Mouse (Mus musculus) liver, embryonic 12.5 days (tissue): Measurements from ENCODE around the gene D8Ertd738e. TPM values are rescaled to one million over a fixed set of nuclear protein-coding genes. Genes with fewer than 3 reads are reported as not detected.
A peak's percentile ranks its signal among the peaks of the same experiment; 100 is the strongest.

Experiments used
- ATAC-seq: fragments of 200-750 bp; cut with Nextera tagmentation; 2 replicates; pipeline ENCODE4 v1.8.0; 2017; ENCODE audit warnings: moderate number of reproducible peaks, mild to moderate bottlenecking, moderate library complexity
- H3K27ac ChIP-seq: fragments of 300-500 bp; sonication (generic); 2 replicates; pipeline ENCODE4 v1.5.1; 2016; ENCODE audit warnings: mild to moderate bottlenecking
- H3K27me3 ChIP-seq: fragments of 300-500 bp; sonication (generic); replicated peaks from 2 replicates; pipeline ENCODE4 v1.6.1; 2016; ENCODE audit warnings: mild to moderate bottlenecking, moderate library complexity
- H3K36me3 ChIP-seq: fragments of 300-500 bp; sonication (generic); 2 replicates; pipeline ENCODE4 v1.6.1; 2016; ENCODE audit warnings: mild to moderate bottlenecking, moderate library complexity
- H3K4me1 ChIP-seq: fragments of 300-500 bp; sonication (generic); 2 replicates; pipeline ENCODE4 v1.6.1; 2016
- H3K4me2 ChIP-seq: fragments of 300-500 bp; sonication (generic); 2 replicates; pipeline ENCODE4 v1.6.1; 2016; ENCODE audit warnings: mild to moderate bottlenecking, moderate library complexity
- H3K4me3 ChIP-seq: fragments of 300-500 bp; sonication (generic); 2 replicates; pipeline ENCODE4 v1.5.1; 2016; ENCODE audit warnings: mild to moderate bottlenecking, moderate library complexity
- H3K9ac ChIP-seq: fragments of 300-500 bp; sonication (generic); 2 replicates; pipeline ENCODE4 v1.6.1; 2016; ENCODE audit warnings: mild to moderate bottlenecking, moderate library complexity
- H3K9me3 ChIP-seq: fragments of 300-500 bp; sonication (generic); replicated peaks from 2 replicates; pipeline ENCODE4 v1.6.1; 2016; ENCODE audit warnings: mild to moderate bottlenecking, moderate library complexity
- WGBS: fragments of 180-500 bp; shearing (Covaris S2); methylation state at CpG from one replicate; pipeline ENCODE4 v1.1.7; 2016; ENCODE audit not compliant: insufficient replicate concordance; 5-methylcytosine and 5-hydroxymethylcytosine counted together
- microRNA counts: library from miRNA; unstranded; fragments of <30 nt; microRNA quantifications from one replicate; lab custom pipeline; 2017
- microRNA-seq: library from miRNA; unstranded; fragments of <30 nt; microRNA quantifications from one replicate; pipeline ENCODE4, GENCODE M21; 2017
- polyA plus RNA-seq: library from polyadenylated mRNA; unstranded; fragments of >200 nt; fragmentation: Nextera tagmentation; extraction: Ambion mirVana; gene quantifications from 2 replicates; pipeline ENCODE4 v1.2.1, GENCODE M21; 2016

The D8Ertd738e gene
- polyA plus RNA-seq, 1 experiment from 2014 or later = 249 TPM

DNA sequence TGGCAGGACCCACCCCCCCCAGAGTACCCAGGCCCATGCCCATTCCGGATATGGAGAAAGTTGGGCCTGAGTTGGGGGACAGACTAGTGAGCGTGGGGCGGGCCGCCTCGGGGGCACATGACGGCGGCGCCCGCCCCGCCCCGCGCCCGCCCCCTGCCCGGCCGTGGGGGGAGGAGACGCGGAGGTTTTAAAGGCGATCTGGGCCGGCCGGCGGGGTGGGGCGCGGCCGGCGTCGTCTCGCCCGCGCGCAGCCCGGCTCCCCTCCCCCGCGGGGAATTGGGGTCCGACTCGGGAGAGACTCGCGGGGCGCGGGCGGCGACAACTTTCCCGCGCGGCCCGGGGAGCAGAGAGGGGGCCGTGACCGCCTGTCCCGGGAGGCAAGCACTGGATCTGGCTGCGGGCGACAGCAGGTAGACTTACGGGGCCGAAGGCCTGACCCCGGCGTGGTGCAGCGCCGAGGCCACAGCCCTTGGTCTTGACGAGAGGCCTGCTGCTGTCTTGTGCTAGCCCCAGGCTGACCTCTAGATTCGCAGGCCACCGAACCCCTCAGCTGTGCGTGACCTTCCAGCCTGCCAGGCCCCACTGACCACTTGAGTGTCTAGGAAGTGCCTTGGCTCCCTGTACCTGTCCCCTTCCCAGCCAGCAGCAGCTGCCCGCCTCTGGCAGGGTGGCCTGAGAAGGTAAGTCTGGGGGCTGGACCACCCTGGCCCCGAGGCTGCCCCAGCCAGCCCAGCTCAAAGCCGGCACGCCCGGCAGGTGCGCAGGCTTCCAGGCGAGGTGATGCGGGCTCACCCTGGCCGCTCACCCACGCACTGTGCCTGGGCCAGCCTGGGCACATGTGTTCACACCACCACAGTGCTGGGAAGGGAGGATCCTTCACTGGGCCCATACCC, 48.6 kb downstream of the D8Ertd738e start:
- Histone ChIP-seq H3K9me3 (no peaks in the 10 kb centered on the region), H3K27me3 (peaks cover 41% of the 10 kb centered on the region), H3K36me3 (peaks cover 12% of the 10 kb centered on the region), H3K9ac (peak overlapping the region; percentile 78), H3K4me1 (peaks cover 72% of the 10 kb centered on the region), H3K4me3 (peak overlapping the region; percentile 62), H3K27ac (peak overlapping the region; percentile 86), H3K4me2 (peak overlapping the region; percentile 90)
- ATAC-seq = 0 out of 2 replicates have a peak, but pooled peaks have one; percentile 3
- 2% methylated on average over 53 of the region's 70 CpGs for WGBS

DNA sequence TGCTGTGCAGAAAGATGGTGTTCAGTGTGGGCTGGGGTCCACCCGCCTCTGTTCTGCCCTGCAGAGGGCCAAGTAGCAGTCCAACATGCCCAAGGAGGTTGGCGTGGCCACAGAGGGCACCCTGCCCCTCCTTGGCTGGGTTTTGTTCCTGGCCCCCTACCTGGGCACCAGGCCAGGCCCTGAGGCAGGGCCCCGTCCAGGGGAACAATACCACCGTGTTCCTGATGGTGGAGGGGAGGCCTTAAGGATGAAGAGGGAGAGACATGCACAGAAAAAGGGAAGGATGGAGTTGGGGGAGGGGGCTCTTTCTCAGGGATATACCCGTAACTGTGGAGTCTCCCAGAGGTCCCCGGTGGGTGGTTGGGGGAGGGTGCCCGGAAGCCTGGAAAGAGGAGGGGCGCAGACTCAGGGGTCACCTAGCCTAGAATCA, 49.4 kb downstream of the D8Ertd738e start:
- Histone ChIP-seq H3K9ac (peak overlapping the region; percentile 78; the same call in 1 of the 2 replicates), H3K36me3 (peaks cover 4% of the 10 kb centered on the region; the same call in 1 of the 2 replicates), H3K4me2 (peak overlapping the region; percentile 90), H3K27me3 (peaks cover 41% of the 10 kb centered on the region), H3K4me3 (peak overlapping the region; percentile 62), H3K9me3 (no peaks in the 10 kb centered on the region), H3K4me1 (peaks cover 72% of the 10 kb centered on the region), H3K27ac (peak overlapping the region; percentile 86)
- 33% methylated on average over 8 of the region's 8 CpGs for WGBS
- no peak for ATAC-seq

DNA sequence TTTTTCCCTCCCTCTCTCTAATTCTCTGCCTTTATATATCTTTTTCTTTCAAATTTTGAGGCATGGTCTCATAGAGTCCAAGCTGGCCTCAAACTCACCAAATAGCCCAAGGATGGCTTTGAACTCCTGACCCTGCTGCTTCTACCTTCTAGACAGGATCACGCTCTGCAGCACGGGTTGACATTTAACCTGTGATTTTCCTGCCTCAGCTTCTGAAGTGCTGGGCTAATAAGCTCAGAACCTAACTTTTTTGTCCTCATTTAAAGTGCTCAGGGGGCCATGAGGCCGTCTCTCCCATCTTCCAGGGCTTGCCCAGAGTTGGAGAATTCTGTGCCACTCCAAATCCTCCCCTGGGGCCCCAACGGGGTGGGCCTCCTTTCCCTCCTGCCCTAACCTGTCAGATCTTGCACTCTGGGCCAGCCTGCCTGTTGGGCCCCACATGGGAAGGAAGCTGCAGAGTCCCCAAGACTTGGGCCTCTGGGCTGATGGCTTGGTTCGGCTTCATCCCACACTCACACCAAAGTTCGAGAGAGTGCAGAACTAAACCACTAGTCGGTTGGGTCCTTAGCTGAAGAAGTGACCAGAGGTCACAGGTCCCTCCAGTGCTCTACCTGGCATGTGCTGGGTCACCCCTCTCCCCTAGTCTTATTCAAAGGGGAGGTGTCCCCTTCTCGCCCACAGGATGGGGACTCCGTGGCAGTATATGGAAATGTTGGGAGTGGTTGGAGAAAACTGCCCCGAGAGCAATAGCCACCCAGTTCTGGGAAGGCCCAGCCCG, 50.0 kb downstream of the D8Ertd738e start:
- Histone ChIP-seq H3K27me3 (peaks cover 41% of the 10 kb centered on the region), H3K9ac (no peak overlapping the region), H3K4me3 (no peak overlapping the region), H3K4me2 (0 out of 2 replicates have a peak overlapping the region, but pooled peaks have one; percentile 92), H3K4me1 (peaks cover 72% of the 10 kb centered on the region), H3K36me3 (no peaks in the 10 kb centered on the region), H3K9me3 (no peaks in the 10 kb centered on the region), H3K27ac (peak overlapping the region; percentile 86)
- ATAC-seq = no peak
- WGBS = 50% methylated on average over 11 of the region's 11 CpGs

DNA sequence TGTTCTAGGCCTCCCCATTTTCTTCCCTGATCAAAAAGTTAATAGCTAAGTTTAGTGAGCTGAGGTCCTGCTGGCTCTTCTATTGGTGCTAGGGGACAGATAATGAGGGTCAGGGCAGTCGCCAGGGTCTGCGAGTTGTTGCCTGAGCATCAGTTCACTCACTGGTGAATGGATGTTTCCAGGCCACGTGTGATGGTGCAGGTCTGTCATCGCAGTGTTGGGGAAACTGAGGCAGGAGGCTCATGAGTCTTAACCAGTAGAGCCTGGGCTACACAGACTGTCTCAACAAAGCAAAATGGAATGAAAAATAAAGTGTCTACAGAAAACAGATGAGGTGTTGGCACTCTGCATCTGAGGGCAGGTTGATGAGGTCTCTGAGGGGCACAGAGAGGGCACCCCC, 50.6 kb downstream of the D8Ertd738e start:
- Histone ChIP-seq H3K4me2 (peak overlapping the region; percentile 92), H3K4me1 (peaks cover 69% of the 10 kb centered on the region), H3K9me3 (no peaks in the 10 kb centered on the region), H3K4me3 (peak overlapping the region; percentile 60), H3K36me3 (no peaks in the 10 kb centered on the region), H3K27ac (peak overlapping the region; percentile 86), H3K9ac (no peak overlapping the region; the same call in 1 of the 2 replicates), H3K27me3 (peaks cover 41% of the 10 kb centered on the region)
- no peak for ATAC-seq
- whole genome bisulfite sequencing = 37% methylated on average over 4 of the region's 4 CpGs

DNA sequence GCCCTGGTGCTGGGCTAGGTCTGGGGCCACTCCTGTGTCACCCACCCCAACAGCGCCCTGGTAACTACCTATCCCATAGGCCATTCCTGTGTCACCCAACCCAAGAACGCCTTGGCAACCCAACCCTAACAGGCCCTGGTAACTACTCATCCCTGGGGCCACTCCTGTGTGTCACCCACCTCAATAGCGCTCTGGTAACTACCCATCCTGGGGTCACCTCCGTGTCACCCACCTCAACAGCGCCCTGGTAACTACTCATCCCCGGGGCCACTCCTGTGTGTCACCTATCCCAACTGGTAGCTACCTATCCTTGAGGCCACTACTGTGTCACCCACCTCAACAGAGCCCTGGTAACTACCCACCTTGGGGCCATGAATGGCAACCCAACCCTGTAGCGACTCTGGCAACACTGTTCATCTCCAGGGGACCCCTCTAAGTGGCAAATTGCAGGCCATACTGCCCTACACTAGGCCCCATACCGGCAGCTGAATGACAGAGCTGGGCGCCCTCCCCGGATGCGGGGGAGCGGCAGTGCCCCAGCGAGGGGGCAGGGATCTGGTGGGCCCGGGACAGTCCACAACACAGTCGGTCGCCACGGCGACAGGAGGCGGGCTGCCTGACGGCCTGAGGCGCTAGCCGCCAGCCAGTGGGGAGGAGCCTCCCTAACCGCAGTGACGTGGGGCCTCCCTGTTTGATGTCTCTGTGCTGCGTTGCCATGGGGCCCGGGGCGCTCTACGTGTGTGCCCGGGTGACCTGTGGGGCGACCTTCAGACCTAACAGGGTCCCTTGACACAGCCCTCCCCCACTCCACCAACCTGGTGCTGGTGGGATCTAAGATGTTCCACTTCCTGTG, 51.4 kb downstream of the D8Ertd738e start:
- peak overlapping the region; percentile 86 for H3K27ac ChIP-seq
- peak; percentile 83 for ATAC-seq
- no peaks in the 10 kb centered on the region for H3K9me3 ChIP-seq
- 2% methylated on average over 30 of the region's 30 CpGs for WGBS
- H3K4me3 ChIP-seq = peak overlapping the region; percentile 60
- no peaks in the 10 kb centered on the region for H3K36me3 ChIP-seq
- peak overlapping the region; percentile 69 for H3K9ac ChIP-seq
- H3K4me2 ChIP-seq = peak overlapping the region; percentile 92
- H3K27me3 ChIP-seq = peaks cover 39% of the 10 kb centered on the region
- peaks cover 66% of the 10 kb centered on the region for H3K4me1 ChIP-seq

DNA sequence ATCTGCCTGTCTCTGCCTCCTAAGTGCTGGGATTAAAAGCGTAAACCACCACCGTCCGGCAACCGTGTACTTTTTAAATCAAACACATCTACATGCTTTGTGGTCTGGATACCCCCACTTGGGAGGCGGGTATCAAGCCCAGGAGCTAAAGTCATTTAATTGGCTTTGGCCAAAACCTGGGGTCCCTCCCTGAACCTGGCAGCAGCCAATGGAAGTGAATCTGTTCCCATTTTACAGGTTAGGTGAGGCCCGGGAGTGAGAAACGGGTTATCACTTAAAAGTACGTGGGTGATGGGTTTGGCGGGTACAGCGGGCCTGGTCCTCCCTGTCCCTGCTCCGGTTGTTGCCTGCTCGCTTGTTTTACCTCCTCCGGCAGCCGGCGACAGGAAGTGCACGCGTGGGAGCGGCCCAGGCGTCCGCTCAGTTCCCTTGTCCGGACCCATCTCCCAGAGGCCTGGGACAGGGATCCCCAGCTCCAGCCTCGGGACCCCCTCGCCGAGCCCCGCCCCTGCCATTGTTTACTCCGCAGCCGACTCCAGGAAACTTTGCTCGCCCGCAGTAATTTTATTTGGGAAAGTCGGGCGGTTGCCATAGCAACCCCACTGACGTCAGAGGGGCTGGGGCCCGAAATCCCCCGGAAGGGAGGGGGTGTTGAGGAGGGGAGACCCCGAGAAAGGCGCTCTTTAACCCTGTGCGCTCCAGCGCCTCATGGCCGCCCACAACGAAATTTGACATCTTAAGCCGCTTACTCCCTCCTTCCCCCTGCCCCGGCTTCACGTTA, 52.2 kb downstream of the D8Ertd738e start:
- Histone ChIP-seq H3K9ac (peak overlapping the region; percentile 69), H3K4me3 (peak overlapping the region; percentile 60), H3K36me3 (no peaks in the 10 kb centered on the region), H3K4me2 (peak overlapping the region; percentile 92), H3K27me3 (peaks cover 39% of the 10 kb centered on the region), H3K4me1 (peaks cover 66% of the 10 kb centered on the region), H3K27ac (peak overlapping the region; percentile 86), H3K9me3 (no peaks in the 10 kb centered on the region)
- no peak for ATAC-seq
- 5% methylated on average over 43 of the region's 43 CpGs for WGBS

MicroRNAs within 50 kb of the gene (microRNA counts, 519-probe panel; counts per million panel counts)
- 6,148 counts per million, percentile 92 among the panel's probes with 10 or more counts for microRNA mmu-miR-23a (lab: Ali Mortazavi, UCI)
- microRNA mmu-miR-27a (lab: Ali Mortazavi, UCI) = 6,330 counts per million, percentile 93 among the panel's probes with 10 or more counts

Small RNAs within 50 kb of the gene (microRNA-seq; reads per million reads assigned to microRNA genes)
- gene Mir23a (14,831 reads per million, percentile 96 among the genes with 10 or more reads in this experiment), gene Mir24-2 (not detected), gene Mir27a (457 reads per million, percentile 66 among the genes with 10 or more reads in this experiment), gene Mir3074-2 (not detected)

Other genes with a start within 250 kb of the D8Ertd738e start
- gene 1700067K01Rik, start 248.2 kb downstream of the D8Ertd738e start, polyA plus RNA-seq = 0.41 and 0.63 TPM in 2 replicates
- gene 2210011C24Rik, start 237.5 kb downstream of the D8Ertd738e start, polyA plus RNA-seq = not detected in 2 replicates
- gene Palm3, start 228.2 kb downstream of the D8Ertd738e start, polyA plus RNA-seq = 0.36 and 0.66 TPM in 2 replicates
- 1.5 and 1.6 TPM in 2 replicates for gene Il27ra, start 207.1 kb downstream of the D8Ertd738e start, polyA plus RNA-seq
- not detected in 2 replicates for gene Rln3, start 204.7 kb downstream of the D8Ertd738e start, polyA plus RNA-seq
- 0.27 and 0.30 TPM in 2 replicates for gene Gm10643, start 184.6 kb downstream of the D8Ertd738e start, polyA plus RNA-seq
- 4.1 and 4.2 TPM in 2 replicates for gene Rfx1, start 182.9 kb downstream of the D8Ertd738e start, polyA plus RNA-seq
- gene Dcaf15, start 145.0 kb downstream of the D8Ertd738e start, polyA plus RNA-seq = 5.9 and 6.4 TPM in 2 replicates
- 0.08 and 0.13 TPM in 2 replicates for gene Podnl1, start 123.7 kb downstream of the D8Ertd738e start, polyA plus RNA-seq
- gene Cc2d1a, start 101.8 kb downstream of the D8Ertd738e start, polyA plus RNA-seq = 8.2 and 9.6 TPM in 2 replicates
- gene 4930432K21Rik, start 101.7 kb downstream of the D8Ertd738e start, polyA plus RNA-seq = 0.28 and 0.58 TPM in 2 replicates
- 0.61 and 1.3 TPM in 2 replicates for gene Nanos3, start 64.5 kb downstream of the D8Ertd738e start, polyA plus RNA-seq
- 3.6 and 5.0 TPM in 2 replicates for gene Zswim4, start 12.7 kb downstream of the D8Ertd738e start, polyA plus RNA-seq
- gene Mri1, start 7.6 kb upstream of the D8Ertd738e start, polyA plus RNA-seq = 55.4 and 63.1 TPM in 2 replicates
- 9.5 and 10.4 TPM in 2 replicates for gene Ccdc130, start 20.7 kb upstream of the D8Ertd738e start, polyA plus RNA-seq
- gene Cacna1a, start 138.7 kb upstream of the D8Ertd738e start, polyA plus RNA-seq = 0.60 and 1.8 TPM in 2 replicates